Comparison of ENCODE assay signal across 22 mouse cellular contexts in the genomic region with DNA sequence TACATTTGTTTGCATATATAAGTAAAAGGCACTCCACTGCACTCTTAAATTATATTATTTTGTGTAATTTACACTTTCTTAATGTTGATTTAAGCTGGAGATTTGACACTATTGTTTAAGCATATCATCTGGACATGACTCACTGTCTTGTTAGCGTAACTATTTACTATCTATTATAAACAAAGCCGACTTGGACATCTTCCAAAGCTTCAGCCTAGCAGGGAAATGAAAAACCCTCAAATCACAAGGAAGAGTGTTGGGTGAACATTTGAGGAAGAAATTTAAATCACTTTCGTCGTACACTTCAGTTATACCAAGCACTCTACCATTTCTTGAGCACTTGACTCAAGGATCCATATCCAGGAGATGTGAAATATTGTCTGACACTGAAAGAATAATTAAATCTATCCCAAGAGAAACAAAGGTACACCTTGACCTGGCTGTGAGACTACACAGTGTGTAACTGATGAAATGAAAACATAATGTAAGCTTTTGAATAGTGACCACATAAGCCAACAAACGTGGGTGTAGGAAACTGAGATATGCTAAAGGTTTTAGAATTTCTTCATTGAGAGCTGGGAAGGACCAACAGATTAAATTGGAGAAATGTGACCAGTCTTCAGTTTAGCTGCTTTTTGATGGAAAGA.
DNase-seq lines count a peak whose midpoint lies in the region; ATAC-seq and TF ChIP-seq lines count a peak whose summit lies in the region.
"Had no signal": no experiment of that assay in that cellular context is flagged by ENCODE, and none has a peak within 500 bp of the region (broad histone marks: within the 10 kb centered on the region; RNA-seq: fewer than 3 reads in every experiment).

No protein-coding gene starts in this region.

- no peaks in the 10 kb centered on the region for H3K36me3 ChIP-seq in heart, embryonic 15.5 days
- no peaks in the 10 kb centered on the region for H3K36me3 ChIP-seq in lung, embryonic 14.5 days (ENCODE audit: insufficient read depth)
- H3K36me3 ChIP-seq in midbrain, embryonic 13.5 days: no peaks in the 10 kb centered on the region
- H3K36me3 ChIP-seq: limb, embryonic 12.5 days; liver, embryonic 12.5 days; neural tube, embryonic 15.5 days; stomach, embryonic 15.5 days had no signal

- no peak for ATAC-seq in heart, embryonic 15.5 days (replicated peaks; ENCODE audit: insufficient number of reproducible peaks, insufficient read depth, low FRiP score, low read depth)
- ATAC-seq in lung, embryonic 14.5 days (ENCODE audit: insufficient read depth): peak; percentile 54; the same call in 1 of the 2 replicates
- no peak for ATAC-seq in midbrain, embryonic 13.5 days
- ATAC-seq: forebrain, postnatal 0 days; liver, embryonic 12.5 days had no signal

- no peak overlapping the region for H3K4me2 ChIP-seq in heart, embryonic 15.5 days
- 0 out of 2 replicates have a peak overlapping the region, but pooled peaks have one; percentile 21 for H3K4me2 ChIP-seq in lung, embryonic 14.5 days
- no peak overlapping the region for H3K4me2 ChIP-seq in midbrain, embryonic 13.5 days (replicated peaks)
- H3K4me2 ChIP-seq: limb, embryonic 12.5 days; liver, embryonic 12.5 days; neural tube, embryonic 15.5 days; stomach, embryonic 15.5 days had no signal

- no peak for TF ChIP-seq CTCF in lung, embryonic 14.5 days (IDR thresholded peaks at IDR 0.05; ENCODE audit: low read depth)

- no peak for DNase-seq in heart, postnatal 10 days
- DNase-seq in lung, embryonic 14.5 days: peak; percentile 90
- no peak for DNase-seq in lung, adult 18-20 months
- DNase-seq in fat pad, adult 2 months (ENCODE audit: extremely low read depth, low read depth, low spot score): peak; percentile 65
- peak; percentile 60 for DNase-seq in lung, postnatal 36 days
- DNase-seq in thymus, postnatal 4 days: no peak
- DNase-seq: adrenal gland, adult 8-10 months; cerebellum, adult 18-20 months; cerebellum, postnatal 14 days; forebrain, postnatal 0 days; gastrocnemius, postnatal 36 days; kidney, adult 18-20 months; right cerebral cortex, adult 18-20 months; right cerebral cortex, postnatal 4 days; thymus, postnatal 25 days had no signal

- H3K4me3 ChIP-seq in heart, embryonic 15.5 days: no peak overlapping the region
- H3K4me3 ChIP-seq in lung, embryonic 14.5 days (ENCODE audit: low read depth, low read length): no peak overlapping the region
- H3K4me3 ChIP-seq in midbrain, embryonic 13.5 days (replicated peaks): no peak overlapping the region
- H3K4me3 ChIP-seq: limb, embryonic 12.5 days; liver, embryonic 12.5 days; neural tube, embryonic 15.5 days; stomach, embryonic 15.5 days had no signal

- H3K27ac ChIP-seq in heart, embryonic 15.5 days: peak overlapping the region; percentile 1; the same call in 1 of the 2 replicates
- no peak overlapping the region for H3K27ac ChIP-seq in lung, embryonic 14.5 days (ENCODE audit: low read depth)
- H3K27ac ChIP-seq in midbrain, embryonic 13.5 days: no peak overlapping the region
- H3K27ac ChIP-seq: limb, embryonic 12.5 days; liver, embryonic 12.5 days; macrophage; neural tube, embryonic 15.5 days had no signal

- no peaks in the 10 kb centered on the region for H3K9me3 ChIP-seq in heart, embryonic 15.5 days (replicated peaks)
- H3K9me3 ChIP-seq in lung, embryonic 14.5 days (ENCODE audit: low read depth, low read length): no peaks in the 10 kb centered on the region
- no peaks in the 10 kb centered on the region for H3K9me3 ChIP-seq in midbrain, embryonic 13.5 days
- H3K9me3 ChIP-seq: limb, embryonic 12.5 days; liver, embryonic 12.5 days; neural tube, embryonic 15.5 days; stomach, embryonic 15.5 days had no signal

- no peaks in the 10 kb centered on the region for H3K4me1 ChIP-seq in heart, embryonic 15.5 days (replicated peaks)
- H3K4me1 ChIP-seq in lung, embryonic 14.5 days (ENCODE audit: insufficient read depth): no peaks in the 10 kb centered on the region; the same call in 1 of the 2 replicates
- no peaks in the 10 kb centered on the region for H3K4me1 ChIP-seq in midbrain, embryonic 13.5 days (replicated peaks)
- H3K4me1 ChIP-seq: liver, embryonic 12.5 days; neural tube, embryonic 15.5 days; stomach, embryonic 15.5 days had no signal

- WGBS in heart, embryonic 15.5 days: 48% methylated on average over 5 of the region's 5 CpGs
- 21% methylated on average over 5 of the region's 5 CpGs for WGBS in lung, embryonic 14.5 days
- WGBS in midbrain, embryonic 13.5 days: 90% methylated on average over 5 of the region's 5 CpGs

- intact Hi-C loops in heart, postnatal 10 days (cut with DNase I): no loop called here

- H3K27me3 ChIP-seq in heart, embryonic 15.5 days: no peaks in the 10 kb centered on the region
- H3K27me3 ChIP-seq in lung, embryonic 14.5 days (ENCODE audit: insufficient read depth, low read length): no peaks in the 10 kb centered on the region
- H3K27me3 ChIP-seq in midbrain, embryonic 13.5 days: no peaks in the 10 kb centered on the region
- H3K27me3 ChIP-seq: limb, embryonic 12.5 days; liver, embryonic 12.5 days; neural tube, embryonic 15.5 days; stomach, embryonic 15.5 days had no signal

- no peak overlapping the region for H3K9ac ChIP-seq in heart, embryonic 15.5 days
- no peak overlapping the region for H3K9ac ChIP-seq in lung, embryonic 14.5 days
- no peak overlapping the region for H3K9ac ChIP-seq in midbrain, embryonic 13.5 days (replicated peaks)
- H3K9ac ChIP-seq: forebrain, postnatal 0 days; limb, embryonic 12.5 days; liver, embryonic 12.5 days; neural tube, embryonic 15.5 days; stomach, embryonic 15.5 days had no signal

Comparison
In these comparisons a context has a peak if more than half of its experiments do, and no peak if none do; other contexts are left out.
1. DNase-seq: peak in lung, embryonic 14.5 days (single experiment), fat pad, adult 2 months (single experiment) and lung, postnatal 36 days (single experiment); none in heart, postnatal 10 days (0 of 2), lung, adult 18-20 months (0 of 2) and thymus, postnatal 4 days (single experiment).